Mouse (Mus musculus) layer of hippocampus, postnatal 10 days (tissue): ENCODE data around the gene 1700025G04Rik. TPM values are rescaled to one million over a fixed set of nuclear protein-coding genes. Genes with fewer than 3 reads are reported as not detected.

Experiments
- DNase-seq, 2 experiments: peaks; one replicate each; pipeline ENCODE4 v3.0.0; 2021; ENCODE audit warnings: low spot score in 2 of 2
- total RNA-seq, 2 experiments: library from RNA; stranded (reverse); gene quantifications; 2 replicates each; pipeline ENCODE4 v1.2.3; 2021

The 1700025G04Rik gene
- total RNA-seq, 2 experiments from 2014 or later: 66.0 to 67.7 TPM

GRCm38 (mm10) chr1:151995948-151996697, 93.8 kb downstream of the 1700025G04Rik start:
- no peak for DNase-seq

- DNase-seq: no peak
These were observed 95.7 kb downstream of the 1700025G04Rik start for GRCm38 (mm10) chr1:151994271-151994670.

GRCm38 (mm10) chr1:151991505-151991904, 98.4 kb downstream of the 1700025G04Rik start:
- DNase-seq: no peak

- DNase-seq: no peak
These were observed 99.3 kb downstream of the 1700025G04Rik start for GRCm38 (mm10) chr1:151990615-151991014.

GRCm38 (mm10) chr1:151988713-151989112, 101.2 kb downstream of the 1700025G04Rik start:
- no peak for DNase-seq

- no peak for DNase-seq
These were observed 101.9 kb downstream of the 1700025G04Rik start for GRCm38 (mm10) chr1:151988066-151988465.

GRCm38 (mm10) chr1:151986024-151986778, 103.7 kb downstream of the 1700025G04Rik start:
- DNase-seq: no peak

- no peak for DNase-seq
These were observed 104.9 kb downstream of the 1700025G04Rik start for GRCm38 (mm10) chr1:151985056-151985455.

- DNase-seq: no peak
These were observed 105.9 kb downstream of the 1700025G04Rik start for GRCm38 (mm10) chr1:151983991-151984390.

- DNase-seq: no peak
These were observed 109.4 kb downstream of the 1700025G04Rik start for GRCm38 (mm10) chr1:151980498-151980897.

- DNase-seq: no peak
These were observed 110.0 kb downstream of the 1700025G04Rik start for GRCm38 (mm10) chr1:151979803-151980456.

GRCm38 (mm10) chr1:151978751-151979150, 111.2 kb downstream of the 1700025G04Rik start:
- DNase-seq: no peak

GRCm38 (mm10) chr1:151977596-151977995, 112.3 kb downstream of the 1700025G04Rik start:
- no peak for DNase-seq

GRCm38 (mm10) chr1:151976850-151977249, 113.1 kb downstream of the 1700025G04Rik start:
- no peak for DNase-seq

GRCm38 (mm10) chr1:151975418-151976379, 114.2 kb downstream of the 1700025G04Rik start:
- no peak for DNase-seq

- no peak for DNase-seq
These were observed 115.0 kb downstream of the 1700025G04Rik start for GRCm38 (mm10) chr1:151974887-151975286.

GRCm38 (mm10) chr1:151974424-151974823, 115.5 kb downstream of the 1700025G04Rik start:
- no peak for DNase-seq

GRCm38 (mm10) chr1:151973110-151973700, 116.7 kb downstream of the 1700025G04Rik start:
- no peak for DNase-seq

- DNase-seq: no peak
These were observed 118.3 kb downstream of the 1700025G04Rik start for GRCm38 (mm10) chr1:151971581-151971980.

GRCm38 (mm10) chr1:151968126-151968525, 121.8 kb downstream of the 1700025G04Rik start:
- no peak for DNase-seq
